Mouse (Mus musculus) brain, adult 10 weeks (tissue): ENCODE measurements around the gene Ankrd22. TPM values are rescaled to one million over a fixed set of nuclear protein-coding genes. Genes with fewer than 3 reads are reported as not detected.

Experiments
- polyA plus RNA-seq: library from polyadenylated mRNA; stranded (reverse); fragments of 350-450 nt; fragmentation: Illumina TruSeq; extraction: RNeasy Lipid Tissue Mini Kit (QIAGEN cat#74804); gene quantifications from one replicate; pipeline ENCODE4 v1.2.3, GENCODE M21; 2015; ENCODE audit warnings: low read depth, low replicate concordance

Gene Ankrd22
- not detected for polyA plus RNA-seq

GRCm38 (mm10) chr19:34165891-34166290 is at the start of gene Ankrd22:
Gene Ankrd22, minus strand, starts transcription at chr19:34166053.

GRCm38 (mm10) chr19:34192008-34192963 is 26.4 kb upstream of the Ankrd22 start, which contains the start of gene Stambpl1:
Gene Stambpl1, plus strand, starts transcription at chr19:34192229.

DNA sequence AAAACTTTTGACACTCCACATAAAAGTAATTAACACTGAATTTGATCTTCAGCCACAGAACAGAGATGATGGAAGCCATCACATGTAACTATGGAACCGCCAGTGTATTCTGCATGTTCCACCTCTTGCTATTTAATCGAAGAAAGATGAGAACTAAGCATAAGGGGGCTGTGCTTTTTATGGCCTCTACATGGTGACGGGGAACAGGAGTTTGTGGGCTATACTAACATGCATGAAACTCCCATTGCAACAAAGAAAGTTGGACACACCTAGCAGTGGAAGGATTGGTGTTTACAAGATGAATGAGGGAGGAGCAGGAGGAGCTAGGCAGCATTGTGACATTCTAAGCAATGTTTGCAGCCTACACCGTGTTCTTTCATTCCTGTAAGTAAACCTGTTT is 65.2 kb downstream of the Ankrd22 start, which contains the start of gene Lipm:
TSS of gene Lipm (plus strand) at position 301 of the 400 bp plus-strand sequence.

Other genes starting within 250 kb of the Ankrd22 start
- not detected for gene Lipf, start 204.9 kb downstream of the Ankrd22 start, polyA plus RNA-seq
- gene Lipk, start 157.8 kb downstream of the Ankrd22 start, polyA plus RNA-seq = not detected
- not detected for gene Lipn, start 98.7 kb downstream of the Ankrd22 start, polyA plus RNA-seq
- gene Lipm, start 65.1 kb downstream of the Ankrd22 start, polyA plus RNA-seq = 0.16 TPM
- 23.8 TPM for gene Stambpl1, start 26.2 kb upstream of the Ankrd22 start, polyA plus RNA-seq
- gene Acta2, start 89.5 kb upstream of the Ankrd22 start, polyA plus RNA-seq = 29.8 TPM
- 3.0 TPM for gene Fas, start 124.6 kb upstream of the Ankrd22 start, polyA plus RNA-seq